ENCODE assay signal across 17 mouse cellular contexts in the genomic region with DNA sequence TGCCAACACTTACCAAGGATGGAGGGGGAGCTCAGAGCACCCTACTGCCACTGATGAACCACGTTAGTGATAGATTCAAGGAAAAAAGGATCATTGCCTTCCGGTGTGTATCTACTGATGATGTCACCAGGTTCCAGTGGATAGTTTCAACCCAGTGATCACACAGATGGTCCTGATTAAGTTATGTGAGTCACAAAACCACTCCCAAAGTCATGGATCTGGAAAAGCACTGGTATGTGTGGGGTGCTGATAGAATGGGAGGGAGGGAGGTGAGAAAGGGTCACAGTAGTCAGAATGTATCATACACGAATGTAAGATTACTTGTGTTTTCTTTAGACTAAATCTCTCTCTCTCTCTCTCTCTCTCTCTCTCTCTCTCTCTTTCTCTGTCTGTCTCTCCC.
"Had no signal": no experiment of that assay in that cellular context is flagged by ENCODE, and none has a peak within 500 bp of the region (broad histone marks: within the 10 kb centered on the region; RNA-seq: fewer than 3 reads in every experiment).

No protein-coding gene starts in this region.

- H3K27ac ChIP-seq: lung, embryonic 15.5 days; macrophage; midbrain, embryonic 13.5 days; midbrain, embryonic 15.5 days; neural tube, embryonic 12.5 days; stomach, embryonic 15.5 days; stomach, postnatal 0 days had no signal

- DNase-seq: lung, adult 2 months; lung, postnatal 14 days; lung, postnatal 36 days; right cerebral cortex, postnatal 14 days; thymus, adult 2 months; thymus, postnatal 25 days; thymus, postnatal 4 days had no signal

- ATAC-seq: lung, postnatal 0 days; midbrain, embryonic 13.5 days; midbrain, embryonic 15.5 days had no signal

- H3K9ac ChIP-seq: lung, embryonic 15.5 days; midbrain, embryonic 13.5 days; midbrain, embryonic 15.5 days; neural tube, embryonic 12.5 days; stomach, embryonic 15.5 days had no signal

- H3K4me2 ChIP-seq: lung, embryonic 15.5 days; midbrain, embryonic 11.5 days; midbrain, embryonic 13.5 days; midbrain, embryonic 15.5 days; neural tube, embryonic 12.5 days; stomach, embryonic 15.5 days had no signal

- H3K27me3 ChIP-seq: lung, embryonic 15.5 days; megakaryocyte, embryonic 14.5 days; midbrain, embryonic 13.5 days; midbrain, embryonic 15.5 days; neural tube, embryonic 12.5 days; stomach, embryonic 15.5 days had no signal

- H3K36me3 ChIP-seq: lung, embryonic 15.5 days; midbrain, embryonic 13.5 days; midbrain, embryonic 15.5 days; neural tube, embryonic 12.5 days; stomach, embryonic 15.5 days had no signal

- H3K9me3 ChIP-seq: lung, embryonic 15.5 days; midbrain, embryonic 13.5 days; midbrain, embryonic 15.5 days; neural tube, embryonic 12.5 days; stomach, embryonic 15.5 days had no signal

- H3K4me3 ChIP-seq: lung, embryonic 15.5 days; megakaryocyte, embryonic 14.5 days; midbrain, embryonic 13.5 days; midbrain, embryonic 15.5 days; neural tube, embryonic 12.5 days; stomach, embryonic 15.5 days had no signal

- H3K4me1 ChIP-seq: lung, embryonic 15.5 days; megakaryocyte, embryonic 14.5 days; midbrain, embryonic 13.5 days; midbrain, embryonic 15.5 days; neural tube, embryonic 12.5 days; stomach, embryonic 15.5 days had no signal
